Mouse (Mus musculus) stomach, postnatal 0 days (tissue): ENCODE data around the gene Adam22.

Experiments used
- CTCF ChIP-seq: IDR thresholded peaks from 2 replicates; pipeline ENCODE4 v1.5.1; 2016; ENCODE audit warnings: antibody characterized with exemption, low read depth, mild to moderate bottlenecking, moderate library complexity
- EP300 ChIP-seq: optimal IDR thresholded peaks from 2 replicates; pipeline ENCODE3; 2016; ENCODE audit warnings: antibody characterized with exemption

GRCm38 (mm10) chr5:8082800-8083509, 285.0 kb downstream of the Adam22 start:
- TF ChIP-seq CTCF = no peak
- TF ChIP-seq EP300 = no peak
